Mouse (Mus musculus): ENCODE measurements around the gene Pttg1.

Gene Pttg1

GRCm38 (mm10) chr11:43425824-43426413 is at the start of gene Pttg1:
Pttg1 (minus strand) TSS chr11:43426251.
- DNase-seq = peak; percentile 90

- no peak for DNase-seq
Measured at GRCm38 (mm10) chr11:43474225-43474774, 48.2 kb upstream of the Pttg1 start, which contains the start of gene C1qtnf2. C1qtnf2 (plus strand) TSS chr11:43474276.

GRCm38 (mm10) chr11:43473635-43474224 is 47.7 kb upstream of the Pttg1 start:
- DNase-seq = no peak

- DNase-seq = no peak
Measured at GRCm38 (mm10) chr11:43473115-43473514, 47.1 kb upstream of the Pttg1 start.

- DNase-seq = no peak
Measured at GRCm38 (mm10) chr11:43470881-43471820, 45.1 kb upstream of the Pttg1 start.

GRCm38 (mm10) chr11:43470118-43470517 is 44.1 kb upstream of the Pttg1 start:
- DNase-seq = peak; percentile 51

- DNase-seq = no peak
Measured at GRCm38 (mm10) chr11:43463204-43463603, 37.2 kb upstream of the Pttg1 start.

GRCm38 (mm10) chr11:43452266-43452665 is 26.2 kb upstream of the Pttg1 start:
- DNase-seq = no peak

GRCm38 (mm10) chr11:43451322-43451721 is 25.3 kb upstream of the Pttg1 start:
- no peak for DNase-seq

GRCm38 (mm10) chr11:43449916-43450315 is 23.9 kb upstream of the Pttg1 start:
- DNase-seq = no peak

- no peak for DNase-seq
Measured at GRCm38 (mm10) chr11:43443183-43443582, 17.1 kb upstream of the Pttg1 start.

GRCm38 (mm10) chr11:43441121-43441520 is 15.1 kb upstream of the Pttg1 start:
- DNase-seq = no peak

- DNase-seq = no peak
Measured at GRCm38 (mm10) chr11:43434024-43434407, 8.0 kb upstream of the Pttg1 start.

- DNase-seq = peak; percentile 74
Measured at GRCm38 (mm10) chr11:43433254-43434023, 7.4 kb upstream of the Pttg1 start, which contains the start of gene Slu7. Slu7 (plus strand) TSS chr11:43433744.

- DNase-seq = peak; percentile 55
Measured at GRCm38 (mm10) chr11:43426414-43426884, 398 bp upstream of the Pttg1 start.

- DNase-seq = no peak
Measured at GRCm38 (mm10) chr11:43425166-43425709, 813 bp downstream of the Pttg1 start.

GRCm38 (mm10) chr11:43424386-43424785 is 1.7 kb downstream of the Pttg1 start:
- no peak for DNase-seq

GRCm38 (mm10) chr11:43417201-43417600 is 8.8 kb downstream of the Pttg1 start:
- no peak for DNase-seq

GRCm38 (mm10) chr11:43412771-43413451 is 13.1 kb downstream of the Pttg1 start:
- peak; percentile 83 for DNase-seq

GRCm38 (mm10) chr11:43411413-43411812 is 14.6 kb downstream of the Pttg1 start:
- DNase-seq = peak; percentile 78

GRCm38 (mm10) chr11:43410291-43410690 is 15.8 kb downstream of the Pttg1 start:
- DNase-seq = no peak

Measured in kidney, adult 9 months (tissue).